Mouse (Mus musculus): ENCODE results near the gene Cpne5. TPM values are rescaled to one million over a fixed set of nuclear protein-coding genes. Genes with fewer than 3 reads are reported as not detected.

The Cpne5 gene
- polyA plus RNA-seq (2014; fragmentation: Nextera tagmentation; extraction: Ambion mirVana), result 5.5 and 6.8 TPM in 2 replicates

GRCm38 (mm10) chr17:29237772-29238420, at the start of gene Cpne5:
Gene Cpne5, minus strand, starts transcription at chr17:29238167.
- Histone ChIP-seq H3K36me3 (ENCODE audit: control insufficient read depth, insufficient read depth, low read length) (no peaks in the 10 kb centered on the region), H3K27ac (ENCODE audit: low read depth, low read length) (no peak within 1 kb of the TSS), H3K4me2 (ENCODE audit: low read depth, low read length, severe bottlenecking) (peak within 1 kb of the TSS; percentile 99), H3K27me3 (ENCODE audit: control insufficient read depth, insufficient read depth, low read length) (peaks cover 14% of the 10 kb centered on the region), H3K4me3 (ENCODE audit: low read depth, low read length) (peak within 1 kb of the TSS; percentile 62), H3K9ac (ENCODE audit: low read length) (peak within 1 kb of the TSS; percentile 63), H3K9me3 (ENCODE audit: control insufficient read depth, low read length) (no peaks in the 10 kb centered on the region), H3K4me1 (replicated peaks; ENCODE audit: control insufficient read depth, insufficient read depth, low read length) (peaks cover 8% of the 10 kb centered on the region)
- WGBS, result under 1% methylated on average over 59 of the region's 73 CpGs
- DNase-seq (ENCODE audit: low spot score), result no peak
- ATAC-seq (replicated peaks; ENCODE audit: low FRiP score), result peak; percentile 69

- Histone ChIP-seq H3K9me3 (ENCODE audit: control insufficient read depth, low read length) (no peaks in the 10 kb centered on the region), H3K36me3 (ENCODE audit: control insufficient read depth, insufficient read depth, low read length) (no peaks in the 10 kb centered on the region), H3K9ac (ENCODE audit: low read length) (peak overlapping the region; percentile 43), H3K4me3 (ENCODE audit: low read depth, low read length) (no peak overlapping the region), H3K4me1 (replicated peaks; ENCODE audit: control insufficient read depth, insufficient read depth, low read length) (peaks cover 13% of the 10 kb centered on the region), H3K27me3 (ENCODE audit: control insufficient read depth, insufficient read depth, low read length) (no peaks in the 10 kb centered on the region), H3K27ac (ENCODE audit: low read depth, low read length) (peak overlapping the region; percentile 77), H3K4me2 (ENCODE audit: low read depth, low read length, severe bottlenecking) (0 out of 2 replicates have a peak overlapping the region, but pooled peaks have one; percentile 11)
- ATAC-seq (replicated peaks; ENCODE audit: low FRiP score) (0 out of 2 replicates have a peak, but pooled peaks have one; percentile 42), DNase-seq (ENCODE audit: low spot score) (peak; percentile 67)
- WGBS, result 45% methylated on average over 21 of the region's 21 CpGs
Measured at GRCm38 (mm10) chr17:29282216-29282952, 44.4 kb upstream of the Cpne5 start.

DNA sequence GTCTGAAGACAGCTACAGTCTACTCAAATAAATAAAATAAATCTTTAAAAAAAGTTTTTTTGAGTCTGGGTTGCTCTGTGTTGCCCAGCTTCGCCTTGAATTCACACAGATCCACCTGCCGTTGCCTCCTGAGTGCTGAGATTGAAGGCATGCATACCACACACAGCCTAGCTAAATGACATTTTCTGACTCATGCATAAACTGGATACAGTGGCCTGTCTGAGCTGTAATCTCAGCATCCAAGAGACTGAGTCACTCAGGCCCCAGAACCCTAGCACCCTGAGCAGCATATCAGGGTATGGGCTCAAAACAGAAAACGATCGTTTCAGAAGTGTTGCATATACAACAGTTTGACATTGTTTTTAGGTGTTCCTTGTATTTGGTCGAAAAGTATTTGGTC, 43.6 kb upstream of the Cpne5 start:
- no peak overlapping the region for H3K4me2 ChIP-seq (ENCODE audit: low read depth, low read length, severe bottlenecking)
- H3K4me3 ChIP-seq (ENCODE audit: low read depth, low read length), result no peak overlapping the region
- H3K4me1 ChIP-seq (replicated peaks; ENCODE audit: control insufficient read depth, insufficient read depth, low read length), result peaks cover 13% of the 10 kb centered on the region
- H3K9me3 ChIP-seq (ENCODE audit: control insufficient read depth, low read length), result no peaks in the 10 kb centered on the region
- ATAC-seq (replicated peaks; ENCODE audit: low FRiP score), result no peak
- H3K36me3 ChIP-seq (ENCODE audit: control insufficient read depth, insufficient read depth, low read length), result no peaks in the 10 kb centered on the region
- 83% methylated on average over 5 of the region's 5 CpGs for WGBS
- 0 out of 2 replicates have a peak overlapping the region, but pooled peaks have one; percentile 3 for H3K9ac ChIP-seq (ENCODE audit: low read length)
- H3K27me3 ChIP-seq (ENCODE audit: control insufficient read depth, insufficient read depth, low read length), result no peaks in the 10 kb centered on the region
- peak overlapping the region; percentile 77; the same call in 1 of the 2 replicates for H3K27ac ChIP-seq (ENCODE audit: low read depth, low read length)
- no peak for DNase-seq (ENCODE audit: low spot score)

DNA sequence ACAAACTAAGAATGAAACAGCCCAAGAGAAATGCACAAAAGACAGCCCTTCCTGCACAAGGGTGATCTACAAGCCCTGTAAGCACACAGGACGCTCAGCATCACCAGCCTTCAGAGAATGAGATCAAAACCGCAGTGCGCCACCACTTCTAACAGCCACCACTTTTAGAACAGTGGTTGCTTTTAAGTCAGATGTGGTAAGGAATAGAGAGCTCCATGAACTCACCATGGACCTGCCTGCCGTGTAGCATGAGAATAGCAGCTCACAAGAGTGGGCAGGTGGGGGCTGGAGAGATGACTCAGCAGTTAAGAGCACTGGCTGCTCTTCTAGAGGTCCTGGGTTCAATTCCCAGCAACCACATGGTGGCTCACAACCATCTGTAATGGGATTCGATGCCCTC, 42.5 kb upstream of the Cpne5 start:
- Histone ChIP-seq H3K4me2 (ENCODE audit: low read depth, low read length, severe bottlenecking) (no peak overlapping the region), H3K9ac (ENCODE audit: low read length) (no peak overlapping the region), H3K27ac (ENCODE audit: low read depth, low read length) (no peak overlapping the region), H3K4me1 (replicated peaks; ENCODE audit: control insufficient read depth, insufficient read depth, low read length) (peaks cover 13% of the 10 kb centered on the region), H3K36me3 (ENCODE audit: control insufficient read depth, insufficient read depth, low read length) (no peaks in the 10 kb centered on the region), H3K4me3 (ENCODE audit: low read depth, low read length) (no peak overlapping the region), H3K9me3 (ENCODE audit: control insufficient read depth, low read length) (no peaks in the 10 kb centered on the region), H3K27me3 (ENCODE audit: control insufficient read depth, insufficient read depth, low read length) (no peaks in the 10 kb centered on the region)
- ATAC-seq (replicated peaks; ENCODE audit: low FRiP score) (no peak), DNase-seq (ENCODE audit: low spot score) (no peak)
- WGBS, result 94% methylated on average over 5 of the region's 5 CpGs

DNA sequence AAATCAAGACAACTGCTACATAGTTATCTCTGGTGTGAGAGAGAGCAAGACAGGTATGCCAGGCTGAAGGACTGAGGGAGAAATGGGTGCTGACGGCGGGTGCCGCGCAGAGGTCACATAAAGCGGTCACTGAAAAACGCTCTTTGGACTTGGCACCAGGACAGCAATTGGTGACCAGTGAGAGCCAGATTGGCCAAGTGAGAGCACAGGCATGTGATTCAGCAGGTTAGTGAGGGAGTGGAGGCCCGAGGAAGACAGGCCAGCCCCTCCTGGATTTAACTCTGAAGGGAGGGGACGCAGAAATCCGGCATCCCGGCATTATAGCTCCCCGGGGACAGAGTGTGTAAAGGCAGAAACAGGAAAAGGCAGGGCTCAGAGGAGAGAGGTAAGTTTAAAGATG, 35.9 kb upstream of the Cpne5 start:
- Histone ChIP-seq H3K9ac (ENCODE audit: low read length) (no peak overlapping the region), H3K4me3 (ENCODE audit: low read depth, low read length) (no peak overlapping the region), H3K4me2 (ENCODE audit: low read depth, low read length, severe bottlenecking) (no peak overlapping the region), H3K27me3 (ENCODE audit: control insufficient read depth, insufficient read depth, low read length) (no peaks in the 10 kb centered on the region), H3K9me3 (ENCODE audit: control insufficient read depth, low read length) (no peaks in the 10 kb centered on the region), H3K36me3 (ENCODE audit: control insufficient read depth, insufficient read depth, low read length) (no peaks in the 10 kb centered on the region), H3K27ac (ENCODE audit: low read depth, low read length) (no peak overlapping the region), H3K4me1 (replicated peaks; ENCODE audit: control insufficient read depth, insufficient read depth, low read length) (peaks cover 7% of the 10 kb centered on the region; the same call in 1 of the 2 replicates)
- no peak for DNase-seq (ENCODE audit: low spot score)
- 88% methylated on average over 11 of the region's 11 CpGs for WGBS
- no peak for ATAC-seq (replicated peaks; ENCODE audit: low FRiP score)

- no peak overlapping the region for H3K9ac ChIP-seq (ENCODE audit: low read length)
- H3K4me1 ChIP-seq (replicated peaks; ENCODE audit: control insufficient read depth, insufficient read depth, low read length), result peaks cover 7% of the 10 kb centered on the region; the same call in 1 of the 2 replicates
- H3K4me3 ChIP-seq (ENCODE audit: low read depth, low read length), result no peak overlapping the region
- H3K9me3 ChIP-seq (ENCODE audit: control insufficient read depth, low read length), result no peaks in the 10 kb centered on the region
- no peak for DNase-seq (ENCODE audit: low spot score)
- ATAC-seq (replicated peaks; ENCODE audit: low FRiP score), result no peak
- H3K27me3 ChIP-seq (ENCODE audit: control insufficient read depth, insufficient read depth, low read length), result no peaks in the 10 kb centered on the region
- no peak overlapping the region for H3K27ac ChIP-seq (ENCODE audit: low read depth, low read length)
- H3K4me2 ChIP-seq (ENCODE audit: low read depth, low read length, severe bottlenecking), result no peak overlapping the region
- WGBS, result 91% methylated on average over 7 of the region's 7 CpGs
- H3K36me3 ChIP-seq (ENCODE audit: control insufficient read depth, insufficient read depth, low read length), result no peaks in the 10 kb centered on the region
Measured at GRCm38 (mm10) chr17:29273156-29273555, 35.2 kb upstream of the Cpne5 start.

DNA sequence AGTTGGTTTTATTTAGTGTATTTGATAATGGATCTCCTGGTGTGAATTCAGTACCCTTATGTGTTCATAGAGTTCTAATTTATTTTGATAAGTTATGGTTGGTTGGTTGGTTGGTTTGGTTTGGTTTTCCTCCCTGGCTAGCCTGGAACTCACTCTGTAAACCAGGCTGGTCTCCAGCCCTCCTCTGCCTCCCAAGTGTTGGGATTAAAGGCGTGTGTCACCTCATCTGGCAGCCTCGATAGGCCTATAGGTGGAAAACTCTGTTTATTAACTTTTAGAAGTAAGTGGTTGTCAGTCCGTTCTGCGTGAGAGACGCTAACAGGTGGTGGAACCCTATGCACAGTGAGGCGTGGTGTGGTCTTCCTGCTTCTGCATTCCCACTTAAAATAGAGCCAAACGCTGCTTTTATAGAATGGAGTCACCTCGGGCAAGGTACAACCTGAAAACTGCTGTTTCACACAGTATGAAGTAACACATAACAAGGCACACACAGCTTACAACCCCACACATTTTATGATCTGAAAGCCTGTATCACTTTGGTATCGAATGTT, 32.3 kb upstream of the Cpne5 start:
- H3K27me3 ChIP-seq (ENCODE audit: control insufficient read depth, insufficient read depth, low read length), result no peaks in the 10 kb centered on the region
- DNase-seq (ENCODE audit: low spot score), result no peak
- WGBS, result 95% methylated on average over 9 of the region's 9 CpGs
- peaks cover 7% of the 10 kb centered on the region; the same call in 1 of the 2 replicates for H3K4me1 ChIP-seq (replicated peaks; ENCODE audit: control insufficient read depth, insufficient read depth, low read length)
- H3K9me3 ChIP-seq (ENCODE audit: control insufficient read depth, low read length), result no peaks in the 10 kb centered on the region
- no peak overlapping the region for H3K4me3 ChIP-seq (ENCODE audit: low read depth, low read length)
- no peak overlapping the region for H3K4me2 ChIP-seq (ENCODE audit: low read depth, low read length, severe bottlenecking)
- no peak for ATAC-seq (replicated peaks; ENCODE audit: low FRiP score)
- no peak overlapping the region for H3K9ac ChIP-seq (ENCODE audit: low read length)
- no peaks in the 10 kb centered on the region for H3K36me3 ChIP-seq (ENCODE audit: control insufficient read depth, insufficient read depth, low read length)
- no peak overlapping the region for H3K27ac ChIP-seq (ENCODE audit: low read depth, low read length)

DNA sequence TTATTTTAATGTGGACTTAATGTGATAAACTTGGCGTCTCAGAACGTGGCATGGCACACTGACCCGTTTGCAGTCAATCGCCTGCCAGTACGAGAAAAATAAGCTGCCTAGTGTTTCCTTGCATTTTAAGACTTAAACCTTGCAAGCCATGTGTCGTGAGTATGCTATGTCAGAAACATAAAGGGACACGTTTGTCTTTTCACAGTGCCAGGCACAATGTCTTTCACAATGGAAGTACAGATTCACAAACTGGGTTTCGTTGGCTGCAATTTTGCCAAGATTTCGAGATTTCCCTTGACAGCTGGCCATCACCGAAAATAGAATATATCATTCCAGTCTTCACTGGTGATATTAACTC, 31.4 kb upstream of the Cpne5 start:
- Histone ChIP-seq H3K9ac (ENCODE audit: low read length) (peak overlapping the region; percentile 89), H3K27ac (ENCODE audit: low read depth, low read length) (peak overlapping the region; percentile 68; the same call in 1 of the 2 replicates), H3K9me3 (ENCODE audit: control insufficient read depth, low read length) (no peaks in the 10 kb centered on the region), H3K36me3 (ENCODE audit: control insufficient read depth, insufficient read depth, low read length) (no peaks in the 10 kb centered on the region), H3K27me3 (ENCODE audit: control insufficient read depth, insufficient read depth, low read length) (no peaks in the 10 kb centered on the region), H3K4me1 (replicated peaks; ENCODE audit: control insufficient read depth, insufficient read depth, low read length) (peaks cover 10% of the 10 kb centered on the region; the same call in 1 of the 2 replicates), H3K4me2 (ENCODE audit: low read depth, low read length, severe bottlenecking) (peak overlapping the region; percentile 72), H3K4me3 (ENCODE audit: low read depth, low read length) (peak overlapping the region; percentile 71)
- 20% methylated on average over 10 of the region's 10 CpGs for WGBS
- DNase-seq (ENCODE audit: low spot score), result no peak
- no peak for ATAC-seq (replicated peaks; ENCODE audit: low FRiP score)
